Mouse (Mus musculus) liver, postnatal 0 days (tissue): ENCODE data around the gene Txndc17. TPM values are rescaled to one million over a fixed set of nuclear protein-coding genes. Genes with fewer than 3 reads are reported as not detected.

ENCODE experiments used
- ATAC-seq: fragments of 200-750 bp; cut with Nextera tagmentation; 2 replicates; pipeline ENCODE4 v1.8.0; 2017; ENCODE audit warnings: mild to moderate bottlenecking, moderate library complexity
- DNase-seq: peaks from one replicate; pipeline ENCODE4 v3.0.0-alpha.2; 2016
- H3K27ac ChIP-seq: fragments of 300-500 bp; sonication (generic); 2 replicates; pipeline ENCODE4 v1.5.1; 2014; ENCODE audit warnings: antibody characterized with exemption, moderate library complexity, mild to moderate bottlenecking, low read depth
- H3K27me3 ChIP-seq: fragments of 300-500 bp; sonication (generic); 2 replicates; pipeline ENCODE4 v1.6.1; 2014; ENCODE audit warnings: low read length, control low read depth, mixed read lengths; ENCODE audit not compliant: insufficient read depth
- H3K36me3 ChIP-seq: fragments of 300-500 bp; sonication (generic); replicated peaks from 2 replicates; pipeline ENCODE4 v1.6.1; 2014; ENCODE audit warnings: mild to moderate bottlenecking, control low read depth, low read length, moderate library complexity, mixed read lengths; ENCODE audit not compliant: insufficient read depth
- H3K4me1 ChIP-seq: fragments of 300-500 bp; sonication (generic); 2 replicates; pipeline ENCODE4 v1.6.1; 2014; ENCODE audit warnings: antibody characterized with exemption, mild to moderate bottlenecking, control low read depth; ENCODE audit not compliant: insufficient read depth
- H3K4me2 ChIP-seq: fragments of 300-500 bp; sonication (generic); 2 replicates; pipeline ENCODE4 v1.6.1; 2014; ENCODE audit warnings: low read depth, mild to moderate bottlenecking, low read length, moderate library complexity, mixed read lengths
- H3K4me3 ChIP-seq: fragments of 300-500 bp; sonication (generic); 2 replicates; pipeline ENCODE4 v1.5.1; 2014; ENCODE audit warnings: low read depth, low read length
- H3K9ac ChIP-seq: fragments of 300-500 bp; sonication (generic); replicated peaks from 2 replicates; pipeline ENCODE4 v1.6.1; 2014; ENCODE audit warnings: mild to moderate bottlenecking, moderate library complexity
- H3K9me3 ChIP-seq: fragments of 300-500 bp; sonication (generic); 2 replicates; pipeline ENCODE4 v1.6.1; 2016; ENCODE audit warnings: mild to moderate bottlenecking, control low read depth, low read length, mixed read lengths
- CTCF ChIP-seq: sonication (generic); IDR thresholded peaks from 2 replicates; pipeline ENCODE4 v1.5.1; 2016; ENCODE audit warnings: antibody characterized with exemption, low read depth
- EP300 ChIP-seq: IDR thresholded peaks from 2 replicates; pipeline ENCODE4 v1.6.1; 2016; ENCODE audit warnings: antibody characterized with exemption, low read depth, mild to moderate bottlenecking
- WGBS: fragments of 180-500 bp; shearing (Covaris S2); extraction: QIAGEN DNeasy Blood & Tissue Kit; methylation state at CpG from one replicate; pipeline ENCODE4 v1.1.7; 2014; ENCODE audit not compliant: insufficient replicate concordance; 5-methylcytosine and 5-hydroxymethylcytosine counted together
- polyA plus RNA-seq: library from polyadenylated mRNA; unstranded; fragments of >200 nt; fragmentation: Nextera tagmentation; extraction: Ambion mirVana; gene quantifications from 2 replicates; pipeline ENCODE4 v1.2.1, GENCODE M21; 2015

Gene Txndc17
- polyA plus RNA-seq, 1 experiment from 2014 or later = 71.3 TPM

GRCm38 (mm10) chr11:72196506-72196905, 10.8 kb upstream of the Txndc17 start:
- Histone ChIP-seq H3K27me3 (no peaks in the 10 kb centered on the region), H3K9ac (no peak overlapping the region), H3K4me2 (no peak overlapping the region), H3K27ac (0 out of 2 replicates have a peak overlapping the region, but pooled peaks have one; percentile 52), H3K9me3 (no peaks in the 10 kb centered on the region), H3K36me3 (peaks cover 21% of the 10 kb centered on the region), H3K4me3 (no peak overlapping the region), H3K4me1 (no peaks in the 10 kb centered on the region)
- TF ChIP-seq EP300 = no peak
- TF ChIP-seq CTCF = no peak
- ATAC-seq (0 out of 2 replicates have a peak, but pooled peaks have one; percentile 27), DNase-seq (no peak)
- WGBS = 72% methylated on average over 8 of the region's 8 CpGs

DNA sequence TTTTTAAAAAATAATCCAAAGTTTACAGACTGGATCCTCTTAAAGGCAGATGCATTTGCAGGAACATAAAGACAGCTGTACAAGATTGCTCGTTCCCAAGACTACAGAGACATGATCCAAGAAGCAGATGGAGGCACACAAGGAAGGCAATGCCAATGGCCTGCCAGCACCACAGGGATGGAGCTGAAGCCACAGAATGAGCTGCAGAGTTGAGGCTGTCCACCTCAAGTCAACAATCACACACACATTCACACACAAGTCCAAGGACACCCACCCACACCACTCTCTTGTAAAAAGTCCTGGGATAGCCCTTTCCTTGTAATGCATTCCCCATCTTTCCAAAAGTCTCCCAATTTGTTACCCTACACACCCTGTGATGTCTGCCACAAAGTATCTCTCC, 3.9 kb upstream of the Txndc17 start:
- Histone ChIP-seq H3K9me3 (no peaks in the 10 kb centered on the region), H3K4me2 (no peak overlapping the region), H3K9ac (no peak overlapping the region), H3K36me3 (peaks cover 15% of the 10 kb centered on the region), H3K27ac (no peak overlapping the region), H3K4me1 (peaks cover 10% of the 10 kb centered on the region), H3K27me3 (no peaks in the 10 kb centered on the region), H3K4me3 (no peak overlapping the region)
- ATAC-seq = no peak
- DNase-seq = no peak
- 84% methylated on average over 1 of the region's 1 CpGs for WGBS
- TF ChIP-seq CTCF (no peak), EP300 (no peak)

DNA sequence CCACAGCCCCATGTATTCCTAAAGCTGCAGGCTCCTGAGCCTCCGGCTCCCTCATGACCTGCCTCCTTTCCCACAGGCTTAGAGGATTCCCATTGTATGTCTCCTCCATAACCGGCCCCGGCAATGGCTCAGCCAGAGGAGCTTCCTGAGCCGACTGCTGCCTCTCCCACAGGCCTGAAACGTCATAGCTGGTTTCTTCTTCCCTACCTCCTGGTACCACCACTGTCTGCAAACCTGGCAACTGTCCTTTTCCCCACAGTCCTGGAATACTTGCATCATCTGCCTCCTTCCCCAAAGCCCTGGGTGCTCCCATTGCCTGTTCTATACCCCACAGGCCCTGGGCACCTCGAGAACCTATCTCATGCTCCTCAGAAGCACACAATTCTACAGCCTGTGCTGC, 2.1 kb upstream of the Txndc17 start:
- Histone ChIP-seq H3K9me3 (no peaks in the 10 kb centered on the region), H3K36me3 (peaks cover 14% of the 10 kb centered on the region), H3K4me2 (no peak overlapping the region), H3K9ac (no peak overlapping the region), H3K27ac (no peak overlapping the region), H3K4me1 (peaks cover 10% of the 10 kb centered on the region), H3K4me3 (no peak overlapping the region), H3K27me3 (no peaks in the 10 kb centered on the region)
- ATAC-seq (no peak), DNase-seq (no peak)
- no peak for TF ChIP-seq CTCF
- no peak for TF ChIP-seq EP300
- WGBS = 81% methylated on average over 6 of the region's 6 CpGs

DNA sequence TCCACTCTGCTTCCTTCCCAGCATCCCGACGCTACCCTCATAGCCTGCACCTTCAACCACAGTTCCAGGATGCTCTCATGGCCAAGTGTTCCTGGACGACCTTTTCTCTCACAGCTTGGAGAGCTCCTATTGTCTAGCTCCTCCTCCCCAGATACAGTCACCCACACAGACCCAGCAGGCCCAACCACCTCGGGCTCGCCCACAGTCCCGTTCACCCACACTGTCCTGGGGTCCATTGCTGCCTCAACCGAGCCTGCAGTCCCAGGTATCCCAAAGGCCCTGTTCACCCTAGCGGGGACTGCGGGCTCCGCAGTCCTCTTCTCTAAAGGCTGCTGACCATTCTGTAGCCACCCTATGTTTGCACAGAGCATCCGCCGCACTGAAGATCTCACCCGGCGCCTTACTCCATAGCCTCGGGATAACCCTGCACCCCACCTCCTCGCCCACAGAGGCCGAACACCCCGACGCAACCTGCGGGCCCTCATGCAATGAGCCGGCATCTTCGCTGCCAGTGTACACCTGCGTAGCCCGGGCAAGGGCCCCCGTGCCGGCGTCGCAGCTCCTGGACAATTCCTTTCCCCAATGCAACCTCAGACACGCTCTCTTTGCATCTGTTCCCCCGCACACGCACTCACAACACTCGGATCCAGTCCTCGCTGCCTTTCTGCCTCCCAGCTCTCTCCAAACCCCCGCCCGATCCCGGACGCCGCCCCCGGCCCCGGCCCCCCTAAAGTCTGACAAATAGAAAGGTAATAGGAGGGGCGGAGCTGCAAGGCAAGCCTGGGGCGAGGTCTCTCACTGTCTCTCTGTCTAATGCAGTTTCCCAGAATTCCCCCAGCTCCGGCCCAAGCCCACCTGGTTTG, 775 bp upstream of the Txndc17 start, which contains the start of gene Gm43951:
Gene Gm43951, minus strand, starts transcription at position 500 of the 863 bp plus-strand sequence.
- Histone ChIP-seq H3K4me2 (peak within 1 kb of the TSS; percentile 94), H3K27ac (peak within 1 kb of the TSS; percentile 58; the same call in 1 of the 2 replicates), H3K4me1 (peaks cover 10% of the 10 kb centered on the region), H3K27me3 (no peaks in the 10 kb centered on the region), H3K9me3 (no peaks in the 10 kb centered on the region), H3K36me3 (peaks cover 16% of the 10 kb centered on the region; the same call in 1 of the 2 replicates), H3K4me3 (peak within 1 kb of the TSS; percentile 74), H3K9ac (peak within 1 kb of the TSS; percentile 80)
- ATAC-seq (peak; percentile 16), DNase-seq (peak; percentile 35)
- no peak for TF ChIP-seq EP300
- peak; percentile 21; the same call in 1 of the 2 replicates for TF ChIP-seq CTCF
- under 1% methylated on average over 43 of the region's 43 CpGs for WGBS

- H3K4me3 ChIP-seq = peak overlapping the region; percentile 74
- no peaks in the 10 kb centered on the region for H3K27me3 ChIP-seq
- no peak for ATAC-seq
- no peak for TF ChIP-seq CTCF
- no peak for TF ChIP-seq EP300
- WGBS = 10% methylated on average over 17 of the region's 17 CpGs
- H3K4me1 ChIP-seq = peaks cover 10% of the 10 kb centered on the region
- H3K27ac ChIP-seq = peak overlapping the region; percentile 58; the same call in 1 of the 2 replicates
- H3K4me2 ChIP-seq = peak overlapping the region; percentile 94
- peak overlapping the region; percentile 80 for H3K9ac ChIP-seq
- no peak for DNase-seq
- no peaks in the 10 kb centered on the region for H3K9me3 ChIP-seq
- H3K36me3 ChIP-seq = 0 out of 2 replicates have a peak, but pooled peaks cover 11% of the 10 kb centered on the region
Measured at GRCm38 (mm10) chr11:72207834-72208377, 559 bp downstream of the Txndc17 start.
